Mouse (Mus musculus): Measurements from ENCODE around the gene Rasgrp4. TPM values are rescaled to one million over a fixed set of nuclear protein-coding genes. Genes with fewer than 3 reads are reported as not detected.
A peak's percentile ranks its signal among the peaks of the same experiment; 100 is the strongest.

Rasgrp4 gene
- polyA plus RNA-seq (2012; rRNA removed) = 1.2 and 1.5 TPM in 2 replicates

DNA sequence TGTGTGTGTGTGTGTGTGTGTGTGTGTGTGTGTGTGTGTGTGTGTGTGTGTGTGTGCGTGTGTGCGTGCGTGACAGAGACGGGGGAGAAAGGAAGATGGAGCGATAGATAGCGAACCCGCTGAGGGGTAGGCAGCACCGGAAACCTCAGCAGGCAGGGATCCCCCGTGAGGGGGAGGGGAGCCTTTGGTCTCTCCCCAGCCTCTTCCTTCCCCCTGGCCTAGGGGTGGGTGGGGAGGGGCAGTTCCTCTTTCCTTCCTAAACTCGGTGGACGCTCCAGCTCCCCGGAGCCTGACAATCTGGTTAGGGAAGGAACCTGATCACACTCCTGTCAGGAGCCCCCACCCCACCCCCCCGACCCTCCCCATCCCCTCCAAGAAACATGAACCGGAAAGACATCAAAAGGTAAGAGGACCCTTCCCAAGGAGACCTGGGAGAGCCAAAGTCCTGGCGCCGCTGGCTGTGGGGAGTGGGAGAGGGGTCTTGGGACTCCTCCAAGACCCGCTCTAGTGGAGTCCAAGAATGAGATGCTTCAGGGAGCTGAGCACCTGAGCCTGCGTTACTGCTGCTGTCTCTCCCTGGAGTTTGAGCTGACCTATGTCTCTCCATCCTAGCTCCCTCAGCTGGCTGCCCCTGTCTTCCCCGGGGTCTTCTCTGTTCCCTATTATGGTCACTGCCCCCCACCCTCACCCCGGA, at the start of gene Rasgrp4:
Gene Rasgrp4 (plus strand): TSS at position 159 of the 694 bp plus-strand sequence.
- no peak within 1 kb of the TSS for H3K4me3 ChIP-seq (replicated peaks; ENCODE audit: insufficient read depth, low read depth, low read length)
- no peak for DNase-seq
- TF ChIP-seq POLR2A (IDR thresholded peaks at IDR 0.05; ENCODE audit: borderline replicate concordance, insufficient read depth, low read length) = no peak
- TF ChIP-seq CTCF (IDR thresholded peaks at IDR 0.05; ENCODE audit: borderline replicate concordance, insufficient read depth, low read depth, low read length) = no peak
- peaks cover 2% of the 10 kb centered on the region; the same call in 1 of the 2 replicates for H3K27me3 ChIP-seq (ENCODE audit: control insufficient read depth, insufficient read depth, low read length)
- H3K4me1 ChIP-seq (ENCODE audit: control insufficient read depth, insufficient read depth, low read length) = no peaks in the 10 kb centered on the region
- H3K27ac ChIP-seq (ENCODE audit: insufficient read depth, low read length) = no peak within 1 kb of the TSS
- 0% methylated on average over 12 of the region's 20 CpGs for WGBS

GRCm38 (mm10) chr7:29085981-29086380, 48.7 kb upstream of the Rasgrp4 start:
- WGBS = 86% methylated on average over 30 of the region's 30 CpGs
- Histone ChIP-seq H3K4me3 (replicated peaks; ENCODE audit: insufficient read depth, low read depth, low read length) (no peak overlapping the region), H3K27me3 (ENCODE audit: control insufficient read depth, insufficient read depth, low read length) (no peaks in the 10 kb centered on the region), H3K4me1 (ENCODE audit: control insufficient read depth, insufficient read depth, low read length) (no peaks in the 10 kb centered on the region), H3K27ac (ENCODE audit: insufficient read depth, low read length) (no peak overlapping the region)
- no peak for TF ChIP-seq POLR2A (IDR thresholded peaks at IDR 0.05; ENCODE audit: borderline replicate concordance, insufficient read depth, low read length)
- no peak for TF ChIP-seq CTCF (IDR thresholded peaks at IDR 0.05; ENCODE audit: borderline replicate concordance, insufficient read depth, low read depth, low read length)
- no peak for DNase-seq

DNA sequence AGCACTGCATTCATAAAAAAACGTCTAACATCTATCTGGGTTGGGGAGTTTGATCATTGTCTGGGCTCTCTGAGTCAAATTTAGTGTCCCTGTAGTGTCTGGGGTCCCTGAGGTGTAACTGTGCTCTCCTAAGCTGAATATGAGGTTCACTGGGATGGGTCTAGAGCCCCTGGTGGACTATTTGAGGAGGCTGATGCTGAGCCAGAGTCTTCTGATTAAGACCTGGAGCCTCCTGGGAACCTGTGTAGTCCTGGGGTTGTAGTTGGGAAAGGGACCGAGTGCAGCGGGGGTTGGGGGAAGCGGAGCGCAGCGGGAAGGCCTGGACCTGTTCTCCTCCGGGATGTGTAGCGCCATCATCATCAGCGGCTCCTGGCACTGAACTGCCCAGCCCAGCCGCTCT, 47.7 kb upstream of the Rasgrp4 start:
- no peak for TF ChIP-seq CTCF (IDR thresholded peaks at IDR 0.05; ENCODE audit: borderline replicate concordance, insufficient read depth, low read depth, low read length)
- TF ChIP-seq POLR2A (IDR thresholded peaks at IDR 0.05; ENCODE audit: borderline replicate concordance, insufficient read depth, low read length) = no peak
- H3K27me3 ChIP-seq (ENCODE audit: control insufficient read depth, insufficient read depth, low read length) = no peaks in the 10 kb centered on the region
- H3K4me1 ChIP-seq (ENCODE audit: control insufficient read depth, insufficient read depth, low read length) = no peaks in the 10 kb centered on the region
- H3K27ac ChIP-seq (ENCODE audit: insufficient read depth, low read length) = no peak overlapping the region
- H3K4me3 ChIP-seq (replicated peaks; ENCODE audit: insufficient read depth, low read depth, low read length) = no peak overlapping the region
- 93% methylated on average over 10 of the region's 10 CpGs for WGBS
- DNase-seq = no peak

- TF ChIP-seq POLR2A (IDR thresholded peaks at IDR 0.05; ENCODE audit: borderline replicate concordance, insufficient read depth, low read length) (no peak), CTCF (IDR thresholded peaks at IDR 0.05; ENCODE audit: borderline replicate concordance, insufficient read depth, low read depth, low read length) (no peak)
- DNase-seq = no peak
- 72% methylated on average over 6 of the region's 6 CpGs for WGBS
- no peak overlapping the region for H3K27ac ChIP-seq (ENCODE audit: insufficient read depth, low read length)
- no peaks in the 10 kb centered on the region for H3K4me1 ChIP-seq (ENCODE audit: control insufficient read depth, insufficient read depth, low read length)
- no peaks in the 10 kb centered on the region for H3K27me3 ChIP-seq (ENCODE audit: control insufficient read depth, insufficient read depth, low read length)
- H3K4me3 ChIP-seq (replicated peaks; ENCODE audit: insufficient read depth, low read depth, low read length) = no peak overlapping the region
These were observed 45.8 kb upstream of the Rasgrp4 start for GRCm38 (mm10) chr7:29088817-29089216.

- no peak for TF ChIP-seq POLR2A (IDR thresholded peaks at IDR 0.05; ENCODE audit: borderline replicate concordance, insufficient read depth, low read length)
- no peak for TF ChIP-seq CTCF (IDR thresholded peaks at IDR 0.05; ENCODE audit: borderline replicate concordance, insufficient read depth, low read depth, low read length)
- Histone ChIP-seq H3K27ac (ENCODE audit: insufficient read depth, low read length) (no peak overlapping the region), H3K4me1 (ENCODE audit: control insufficient read depth, insufficient read depth, low read length) (no peaks in the 10 kb centered on the region; the same call in 1 of the 2 replicates), H3K4me3 (replicated peaks; ENCODE audit: insufficient read depth, low read depth, low read length) (no peak overlapping the region), H3K27me3 (ENCODE audit: control insufficient read depth, insufficient read depth, low read length) (no peaks in the 10 kb centered on the region)
- DNase-seq = no peak
- WGBS = 49% methylated on average over 16 of the region's 16 CpGs
These were observed 37.5 kb upstream of the Rasgrp4 start for GRCm38 (mm10) chr7:29097131-29097530.

GRCm38 (mm10) chr7:29101286-29102017, 33.2 kb upstream of the Rasgrp4 start:
- no peak for DNase-seq
- Histone ChIP-seq H3K4me1 (ENCODE audit: control insufficient read depth, insufficient read depth, low read length) (no peaks in the 10 kb centered on the region), H3K27ac (ENCODE audit: insufficient read depth, low read length) (no peak overlapping the region), H3K27me3 (ENCODE audit: control insufficient read depth, insufficient read depth, low read length) (no peaks in the 10 kb centered on the region), H3K4me3 (replicated peaks; ENCODE audit: insufficient read depth, low read depth, low read length) (no peak overlapping the region)
- TF ChIP-seq POLR2A (IDR thresholded peaks at IDR 0.05; ENCODE audit: borderline replicate concordance, insufficient read depth, low read length) (no peak), CTCF (IDR thresholded peaks at IDR 0.05; ENCODE audit: borderline replicate concordance, insufficient read depth, low read depth, low read length) (no peak)
- 88% methylated on average over 12 of the region's 12 CpGs for WGBS

GRCm38 (mm10) chr7:29108992-29109955, 25.4 kb upstream of the Rasgrp4 start:
- no peaks in the 10 kb centered on the region for H3K4me1 ChIP-seq (ENCODE audit: control insufficient read depth, insufficient read depth, low read length)
- H3K27ac ChIP-seq (ENCODE audit: insufficient read depth, low read length) = no peak overlapping the region
- WGBS = 28% methylated on average over 38 of the region's 38 CpGs
- no peak overlapping the region for H3K4me3 ChIP-seq (replicated peaks; ENCODE audit: insufficient read depth, low read depth, low read length)
- no peak for TF ChIP-seq CTCF (IDR thresholded peaks at IDR 0.05; ENCODE audit: borderline replicate concordance, insufficient read depth, low read depth, low read length)
- no peak for TF ChIP-seq POLR2A (IDR thresholded peaks at IDR 0.05; ENCODE audit: borderline replicate concordance, insufficient read depth, low read length)
- H3K27me3 ChIP-seq (ENCODE audit: control insufficient read depth, insufficient read depth, low read length) = no peaks in the 10 kb centered on the region
- peak; percentile 14 to 20 for DNase-seq

Data from cerebellum, adult 2 months (tissue).